Mouse (Mus musculus) gastrocnemius, postnatal 4 days (tissue): ENCODE measurements around the gene Gbp2. TPM values are rescaled to one million over a fixed set of nuclear protein-coding genes. Genes with fewer than 3 reads are reported as not detected.

ENCODE experiments used
- microRNA-seq: library from miRNA; unstranded; fragments of <30 nt; microRNA quantifications from one replicate; pipeline ENCODE4 v1.2.0, GENCODE M21; 2021
- total RNA-seq, 2 experiments: library from RNA; stranded (reverse); gene quantifications; 2 replicates each; pipeline ENCODE4 v1.2.3; 2021

Gbp2 gene
- total RNA-seq, 2 experiments from 2014 or later = 3.8 to 4.0 TPM

Small RNA genes lying within 50 kb of the gene (microRNA-seq; reads per million reads assigned to microRNA genes)
- not detected for gene Mir6381

Other genes with a start within 250 kb of the Gbp2 start
- 100 to 1,000 TPM; 353 to 367 TPM for gene Pdlim5, start 224.9 kb upstream of the Gbp2 start, total RNA-seq
- gene Gbp5, start 126.6 kb upstream of the Gbp2 start, total RNA-seq = 1 to 10 TPM; 3.0 TPM
- gene Gbp7, start 90.3 kb upstream of the Gbp2 start, total RNA-seq = 1 to 10 TPM; 6.4 to 6.7 TPM
- 1 to 10 TPM; 8.5 to 9.7 TPM for gene Gbp3, start 60.6 kb upstream of the Gbp2 start, total RNA-seq
- gene Gbp2b, start 25.8 kb upstream of the Gbp2 start, total RNA-seq = under 1 TPM in 1 of 2 experiments, not detected in 1; 0.08 TPM
- gene Kyat3, start 80.4 kb downstream of the Gbp2 start, total RNA-seq = 1 to 10 TPM; 4.6 to 5.1 TPM
- gene Gtf2b, start 144.4 kb downstream of the Gbp2 start, total RNA-seq = 10 to 100 TPM; 24.2 to 26.7 TPM